Mouse (Mus musculus): ENCODE data around the gene Lancl2. TPM values are rescaled to one million over a fixed set of nuclear protein-coding genes. Genes with fewer than 3 reads are reported as not detected.

The Lancl2 gene
- polyA plus RNA-seq, 1 experiment from 2014 or later = 24.7 TPM

- no peak overlapping the region for H3K4me2 ChIP-seq (ENCODE audit: low read depth, low read length)
- ATAC-seq (ENCODE audit: low read depth) = no peak
- no peaks in the 10 kb centered on the region for H3K9me3 ChIP-seq (ENCODE audit: control insufficient read depth, low read length)
- H3K36me3 ChIP-seq (ENCODE audit: control insufficient read depth, insufficient read depth, low read length) = no peaks in the 10 kb centered on the region
- H3K27me3 ChIP-seq (replicated peaks; ENCODE audit: control insufficient read depth, insufficient read depth, low read length) = no peaks in the 10 kb centered on the region
- no peak overlapping the region for H3K27ac ChIP-seq (replicated peaks; ENCODE audit: low read depth, low read length)
- no peaks in the 10 kb centered on the region for H3K4me1 ChIP-seq (ENCODE audit: control insufficient read depth, insufficient read depth, low read length)
- no peak overlapping the region for H3K9ac ChIP-seq (ENCODE audit: low read depth, low read length)
- 85% methylated on average over 3 of the region's 3 CpGs for WGBS
- H3K4me3 ChIP-seq (ENCODE audit: low read depth, low read length) = no peak overlapping the region
- no peak for DNase-seq (ENCODE audit: low spot score)
Observed at GRCm38 (mm10) chr6:57780359-57780758, 78.0 kb downstream of the Lancl2 start.

- 89% methylated on average over 1 of the region's 1 CpGs for WGBS
- H3K36me3 ChIP-seq (ENCODE audit: control insufficient read depth, insufficient read depth, low read length) = peaks cover 5% of the 10 kb centered on the region; the same call in 1 of the 2 replicates
- no peak overlapping the region for H3K4me3 ChIP-seq (ENCODE audit: low read depth, low read length)
- no peak for DNase-seq (ENCODE audit: low spot score)
- ATAC-seq (ENCODE audit: low read depth) = no peak
- H3K4me1 ChIP-seq (ENCODE audit: control insufficient read depth, insufficient read depth, low read length) = no peaks in the 10 kb centered on the region
- H3K27me3 ChIP-seq (replicated peaks; ENCODE audit: control insufficient read depth, insufficient read depth, low read length) = no peaks in the 10 kb centered on the region
- H3K9me3 ChIP-seq (ENCODE audit: control insufficient read depth, low read length) = no peaks in the 10 kb centered on the region
- no peak overlapping the region for H3K27ac ChIP-seq (replicated peaks; ENCODE audit: low read depth, low read length)
- no peak overlapping the region for H3K9ac ChIP-seq (ENCODE audit: low read depth, low read length)
- H3K4me2 ChIP-seq (ENCODE audit: low read depth, low read length) = no peak overlapping the region
Observed at GRCm38 (mm10) chr6:57782658-57783057, 80.3 kb downstream of the Lancl2 start.

DNA sequence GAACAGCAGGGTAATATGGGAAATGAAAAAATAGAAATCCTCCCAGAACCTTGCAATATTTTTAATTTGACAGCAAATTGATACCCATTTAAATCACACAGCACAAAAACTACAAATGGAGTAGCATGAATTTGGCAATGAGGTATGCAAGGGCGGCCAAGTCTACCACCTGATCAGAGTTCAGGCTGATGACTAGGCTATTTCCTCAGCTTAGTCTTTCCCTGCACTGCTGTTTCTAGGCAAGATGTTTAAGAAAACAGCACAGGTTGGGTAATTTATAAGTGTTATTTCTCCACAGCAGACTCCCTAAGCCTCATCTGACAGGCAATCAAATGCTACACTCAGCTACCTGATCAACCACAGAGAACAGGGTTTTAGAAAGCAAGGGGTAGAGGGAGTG is 81.9 kb downstream of the Lancl2 start:
- WGBS = 87% methylated on average over 1 of the region's 1 CpGs
- ATAC-seq (ENCODE audit: low read depth) (no peak), DNase-seq (ENCODE audit: low spot score) (no peak)
- Histone ChIP-seq H3K9ac (ENCODE audit: low read depth, low read length) (no peak overlapping the region), H3K27me3 (replicated peaks; ENCODE audit: control insufficient read depth, insufficient read depth, low read length) (no peaks in the 10 kb centered on the region), H3K27ac (replicated peaks; ENCODE audit: low read depth, low read length) (no peak overlapping the region), H3K9me3 (ENCODE audit: control insufficient read depth, low read length) (no peaks in the 10 kb centered on the region), H3K4me2 (ENCODE audit: low read depth, low read length) (no peak overlapping the region), H3K4me1 (ENCODE audit: control insufficient read depth, insufficient read depth, low read length) (no peaks in the 10 kb centered on the region), H3K36me3 (ENCODE audit: control insufficient read depth, insufficient read depth, low read length) (peaks cover 12% of the 10 kb centered on the region), H3K4me3 (ENCODE audit: low read depth, low read length) (no peak overlapping the region)

DNA sequence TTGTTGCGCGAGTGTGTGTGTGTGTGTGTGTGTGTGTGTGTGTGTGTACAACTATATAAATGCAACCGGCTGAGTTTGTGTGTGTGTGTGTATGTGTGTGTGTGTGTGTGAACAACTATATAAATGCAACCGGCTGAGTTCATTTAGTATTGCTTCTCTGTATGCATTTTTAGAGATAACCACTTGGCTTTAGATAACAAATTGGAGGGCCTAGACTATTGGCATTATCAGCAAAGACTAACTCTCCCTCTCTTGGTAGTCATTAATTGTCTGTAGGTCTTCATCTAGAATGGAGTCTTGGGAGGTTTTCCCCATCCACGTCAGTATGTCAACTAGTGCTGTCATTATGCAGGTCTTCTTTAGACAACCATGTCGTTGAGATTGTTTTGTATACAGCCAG is 85.0 kb downstream of the Lancl2 start:
- no peak overlapping the region for H3K27ac ChIP-seq (replicated peaks; ENCODE audit: low read depth, low read length)
- no peak overlapping the region for H3K4me3 ChIP-seq (ENCODE audit: low read depth, low read length)
- H3K36me3 ChIP-seq (ENCODE audit: control insufficient read depth, insufficient read depth, low read length) = peaks cover 12% of the 10 kb centered on the region
- no peak for ATAC-seq (ENCODE audit: low read depth)
- no peaks in the 10 kb centered on the region for H3K4me1 ChIP-seq (ENCODE audit: control insufficient read depth, insufficient read depth, low read length)
- WGBS = 94% methylated on average over 6 of the region's 6 CpGs
- no peak overlapping the region for H3K4me2 ChIP-seq (ENCODE audit: low read depth, low read length)
- H3K27me3 ChIP-seq (replicated peaks; ENCODE audit: control insufficient read depth, insufficient read depth, low read length) = no peaks in the 10 kb centered on the region
- no peak for DNase-seq (ENCODE audit: low spot score)
- H3K9me3 ChIP-seq (ENCODE audit: control insufficient read depth, low read length) = 0 out of 2 replicates have a peak, but pooled peaks cover 4% of the 10 kb centered on the region
- H3K9ac ChIP-seq (ENCODE audit: low read depth, low read length) = no peak overlapping the region

Other genes with a start within 250 kb of the Lancl2 start
- 3.0 and 3.5 TPM in 2 replicates for gene Ppm1k, start 167.1 kb upstream of the Lancl2 start, polyA plus RNA-seq (2014; fragmentation: Nextera tagmentation; extraction: Ambion mirVana)
- 2.4 TPM in 2 replicates for gene Herc6, start 121.5 kb upstream of the Lancl2 start, polyA plus RNA-seq (2014; fragmentation: Nextera tagmentation; extraction: Ambion mirVana)
- 13.1 and 14.3 TPM in 2 replicates for gene Pyurf, start 10.5 kb upstream of the Lancl2 start, polyA plus RNA-seq (2014; fragmentation: Nextera tagmentation; extraction: Ambion mirVana)
- gene Vopp1, start 122.6 kb downstream of the Lancl2 start, polyA plus RNA-seq (2014; fragmentation: Nextera tagmentation; extraction: Ambion mirVana) = 25.2 and 26.6 TPM in 2 replicates
- not detected in 2 replicates for gene Vmn1r21, start 147.8 kb downstream of the Lancl2 start, polyA plus RNA-seq (2014; fragmentation: Nextera tagmentation; extraction: Ambion mirVana)
- gene Vmn1r22, start 205.5 kb downstream of the Lancl2 start, polyA plus RNA-seq (2014; fragmentation: Nextera tagmentation; extraction: Ambion mirVana) = not detected in 2 replicates
- not detected in 2 replicates for gene Vmn1r23, start 224.3 kb downstream of the Lancl2 start, polyA plus RNA-seq (2014; fragmentation: Nextera tagmentation; extraction: Ambion mirVana)

All from embryonic facial prominence, embryonic 14.5 days (tissue).